Mouse (Mus musculus) activated CD4-positive, CD25-positive, alpha-beta regulatory T cell (primary cell): Measurements from ENCODE around the gene Ppp3r2. TPM values are rescaled to one million over a fixed set of nuclear protein-coding genes. Genes with fewer than 3 reads are reported as not detected.

Experiments used
- polyA plus RNA-seq, 2 experiments: library from polyadenylated mRNA; unstranded; fragments of 100-300 nt; shearing (Covaris generic); gene quantifications; one replicate each; pipeline ENCODE4 v1.2.1; 2017

The Ppp3r2 gene
- under 1 TPM in 1 of 2 experiments, not detected in 1; 0.29 TPM for polyA plus RNA-seq

DNA sequence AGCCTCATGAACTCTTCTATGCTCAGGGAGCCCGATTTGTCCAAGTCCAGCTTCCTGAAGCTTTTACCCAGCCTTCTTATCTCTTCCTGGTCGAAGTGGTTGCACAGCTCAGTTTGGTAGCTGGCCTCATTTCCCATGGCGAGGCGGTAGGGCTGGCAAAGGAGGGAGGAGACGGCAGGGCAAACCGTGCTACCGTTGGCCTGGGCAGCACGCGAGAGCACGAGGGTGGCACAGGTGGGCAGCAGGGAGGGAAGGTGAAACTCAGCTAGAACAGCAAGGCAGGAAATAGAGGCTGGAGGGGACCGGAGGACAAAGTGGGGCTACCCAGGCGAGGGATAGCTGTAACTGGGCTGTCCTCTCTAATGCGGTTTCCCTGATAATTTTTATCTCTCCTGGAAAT, at the start of gene Ppp3r2:
Gene Ppp3r2, minus strand, starts transcription at position 213 of the 400 bp plus-strand sequence.

GRCm38 (mm10) chr4:49631319-49632138, 50.3 kb downstream of the Ppp3r2 start, which contains the start of gene Rnf20:
Rnf20 (plus strand) TSS chr4:49632006.

Other genes starting within 250 kb of the Ppp3r2 start
- gene Acnat1, start 208.1 kb downstream of the Ppp3r2 start, polyA plus RNA-seq, result under 1 TPM; 0.26 to 0.31 TPM
- under 1 TPM in 1 of 2 experiments, not detected in 1; 0.41 TPM for gene Baat, start 175.5 kb downstream of the Ppp3r2 start, polyA plus RNA-seq
- 10 to 100 TPM; 23.7 to 32.7 TPM for gene Mrpl50, start 160.9 kb downstream of the Ppp3r2 start, polyA plus RNA-seq
- gene Zfp189, start 160.8 kb downstream of the Ppp3r2 start, polyA plus RNA-seq, result 1 to 10 TPM; 2.5 to 3.0 TPM
- under 1 TPM in 1 of 2 experiments, not detected in 1; 0.11 TPM for gene Aldob, start 132.5 kb downstream of the Ppp3r2 start, polyA plus RNA-seq
- gene Tmem246, start 84.1 kb downstream of the Ppp3r2 start, polyA plus RNA-seq, result under 1 TPM in 1 of 2 experiments, not detected in 1; 0.32 TPM
- 10 to 100 TPM; 40.6 to 57.2 TPM for gene Rnf20, start 50.0 kb downstream of the Ppp3r2 start, polyA plus RNA-seq
- gene Grin3a, start 163.7 kb upstream of the Ppp3r2 start, polyA plus RNA-seq, result not detected